Comparison of ENCODE assay signal across 9 mouse cellular contexts in the genomic region with DNA sequence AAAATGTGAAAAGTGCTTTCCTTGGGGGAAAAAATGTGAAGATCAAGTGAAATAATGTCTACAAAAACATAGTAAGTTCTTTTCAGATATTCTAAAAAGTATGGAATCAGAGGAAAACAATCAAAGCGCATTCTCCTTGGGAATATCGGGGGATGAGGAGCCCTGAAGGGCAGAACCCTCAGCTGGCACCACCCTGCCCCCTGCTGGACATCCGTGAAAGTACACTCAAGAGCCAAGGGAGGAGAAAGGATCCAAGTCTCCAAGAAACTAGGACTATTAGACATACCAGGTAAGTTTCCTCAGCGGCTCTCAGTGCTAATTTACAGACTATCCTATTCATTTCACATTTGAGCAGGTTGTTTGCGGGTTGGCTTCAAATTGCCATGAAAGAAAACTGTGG. TPM values are rescaled to one million over a fixed set of nuclear protein-coding genes. Genes with fewer than 3 reads are reported as not detected.
DNase-seq lines count a peak whose midpoint lies in the region; ATAC-seq and TF ChIP-seq lines count a peak whose summit lies in the region.
"Had no signal": no experiment of that assay in that cellular context is flagged by ENCODE, and none has a peak within 500 bp of the region (broad histone marks: within the 10 kb centered on the region; RNA-seq: fewer than 3 reads in every experiment).

No protein-coding gene starts in this region.

- 11% methylated on average over 5 of the region's 5 CpGs for WGBS in midbrain, embryonic 14.5 days
- WGBS in midbrain, embryonic 13.5 days, result 17% methylated on average over 5 of the region's 5 CpGs
- 11% methylated on average over 5 of the region's 5 CpGs for WGBS in liver, adult 2 months

- no peak overlapping the region for H3K9ac ChIP-seq in midbrain, embryonic 14.5 days (replicated peaks; ENCODE audit: low read length)
- no peak overlapping the region for H3K9ac ChIP-seq in midbrain, embryonic 13.5 days (replicated peaks)
- H3K9ac ChIP-seq in liver, adult 2 months (ENCODE audit: low read depth, low read length), result no peak overlapping the region

- no peak for ATAC-seq in midbrain, embryonic 14.5 days (ENCODE audit: low FRiP score, low TSS enrichment)
- no peak for ATAC-seq in midbrain, embryonic 13.5 days

- no peaks in the 10 kb centered on the region for H3K9me3 ChIP-seq in midbrain, embryonic 14.5 days (ENCODE audit: control insufficient read depth, low read length)
- H3K9me3 ChIP-seq in midbrain, embryonic 13.5 days, result no peaks in the 10 kb centered on the region

- H3K27me3 ChIP-seq in midbrain, embryonic 14.5 days (ENCODE audit: control insufficient read depth, insufficient read depth, low read length), result no peaks in the 10 kb centered on the region
- no peaks in the 10 kb centered on the region for H3K27me3 ChIP-seq in midbrain, embryonic 13.5 days
- no peaks in the 10 kb centered on the region for H3K27me3 ChIP-seq in liver, adult 2 months (ENCODE audit: control insufficient read depth, insufficient read depth, low read length)

- no peaks in the 10 kb centered on the region for H3K4me1 ChIP-seq in midbrain, embryonic 14.5 days (ENCODE audit: control insufficient read depth, insufficient read depth, low read length)
- H3K4me1 ChIP-seq in midbrain, embryonic 13.5 days (replicated peaks), result 0 out of 2 replicates have a peak, but pooled peaks cover 4% of the 10 kb centered on the region
- H3K4me1 ChIP-seq in embryonic fibroblast, embryonic 13.5 days (ENCODE audit: control insufficient read depth, insufficient read depth, low read length), result no peaks in the 10 kb centered on the region
- no peaks in the 10 kb centered on the region for H3K4me1 ChIP-seq in liver, adult 2 months (ENCODE audit: control insufficient read depth, insufficient read depth, low read length)

- TF ChIP-seq POLR2A in embryonic fibroblast, embryonic 13.5 days (IDR thresholded peaks at IDR 0.05; ENCODE audit: low read depth, low read length), result no peak
- TF ChIP-seq POLR2A in liver, adult 2 months (IDR thresholded peaks at IDR 0.05; ENCODE audit: extremely low read depth, insufficient read depth, low read length), result no peak

- DNase-seq in midbrain, embryonic 14.5 days, result peak; percentile 82
- peak; percentile 40 to 52 for DNase-seq in adrenal gland, postnatal 4 days (ENCODE audit: low spot score in 2 of 2)
- peak; percentile 47 to 83 for DNase-seq in kidney, adult 8-10 months
- peak; percentile 3 for DNase-seq in liver, adult 2 months (ENCODE audit: extremely low read depth, low read depth, low spot score)
- peak; percentile 28 for DNase-seq in retina, adult 2 months (ENCODE audit: low read depth, low spot score)
- DNase-seq in urinary bladder, postnatal 25 days (ENCODE audit: low spot score), result peak; percentile 78

- peak; percentile 72 for TF ChIP-seq CTCF in embryonic fibroblast, embryonic 13.5 days (IDR thresholded peaks at IDR 0.05; ENCODE audit: borderline replicate concordance, insufficient read depth, low read length)
- TF ChIP-seq CTCF in liver, adult 2 months (IDR thresholded peaks at IDR 0.05; ENCODE audit: low read depth, low read length), result peak; percentile 86

- H3K27ac ChIP-seq in midbrain, embryonic 14.5 days (replicated peaks; ENCODE audit: low read depth, low read length), result no peak overlapping the region
- no peak overlapping the region for H3K27ac ChIP-seq in midbrain, embryonic 13.5 days
- no peak overlapping the region for H3K27ac ChIP-seq in embryonic fibroblast, embryonic 13.5 days (ENCODE audit: insufficient read depth, low read length)
- H3K27ac ChIP-seq in liver, adult 2 months (replicated peaks; ENCODE audit: insufficient read depth, low read depth, low read length), result no peak overlapping the region

- H3K4me2 ChIP-seq in midbrain, embryonic 14.5 days (ENCODE audit: low read length), result no peak overlapping the region
- no peak overlapping the region for H3K4me2 ChIP-seq in midbrain, embryonic 13.5 days (replicated peaks)

- no peaks in the 10 kb centered on the region for H3K79me2 ChIP-seq in liver, adult 2 months (ENCODE audit: control insufficient read depth, insufficient read depth, low read length)

- H3K36me3 ChIP-seq in midbrain, embryonic 14.5 days (ENCODE audit: control insufficient read depth, insufficient read depth, low read length), result no peaks in the 10 kb centered on the region
- H3K36me3 ChIP-seq in midbrain, embryonic 13.5 days, result no peaks in the 10 kb centered on the region
- no peaks in the 10 kb centered on the region for H3K36me3 ChIP-seq in liver, adult 2 months (ENCODE audit: control insufficient read depth, insufficient read depth, low read length)

- no peak overlapping the region for H3K4me3 ChIP-seq in midbrain, embryonic 14.5 days (replicated peaks; ENCODE audit: low read depth, low read length)
- no peak overlapping the region for H3K4me3 ChIP-seq in midbrain, embryonic 13.5 days (replicated peaks)
- no peak overlapping the region for H3K4me3 ChIP-seq in embryonic fibroblast, embryonic 13.5 days (ENCODE audit: insufficient read depth, low read length)
- H3K4me3 ChIP-seq in liver, adult 2 months (ENCODE audit: insufficient read depth, low read depth, low read length), result no peak overlapping the region

RNA-seq across cellular contexts. Expression of gene Mlip, which starts 28.8 kb away (rescaled TPM):
- polyA plus RNA-seq in midbrain, embryonic 14.5 days (2014; fragmentation: Nextera tagmentation; extraction: Ambion mirVana), result 0.83 and 1.4 TPM in 2 replicates
- 0.32 and 0.54 TPM in 2 replicates for polyA plus RNA-seq in midbrain, embryonic 13.5 days (2015; fragmentation: Nextera tagmentation; extraction: Ambion mirVana)
- 1 to 10 TPM; 2.4 to 3.8 TPM for total RNA-seq in adrenal gland, postnatal 4 days (2021)
- 0.90 TPM in 1 of 2 replicates, not detected in the other for polyA plus RNA-seq in embryonic fibroblast, embryonic 13.5 days (2011; ENCODE audit: insufficient read length, low read depth, missing spikeins)
- total RNA-seq in liver, adult 2 months (2014; rRNA removed), result not detected in 2 replicates
- not detected in 2 replicates for polyA plus RNA-seq in liver, adult 2 months (2012; rRNA removed)
- total RNA-seq: neutrophil, adult 5-6 weeks had no signal

Comparison
In these comparisons a context has a peak if more than half of its experiments do, and no peak if none do; other contexts are left out.
1. DNase-seq: peak in every context shown above with its lines; median percentile 82 in midbrain, embryonic 14.5 days; 78 in urinary bladder, postnatal 25 days; 65 in kidney, adult 8-10 months; 46 in adrenal gland, postnatal 4 days; 28 in retina, adult 2 months; 3 in liver, adult 2 months.